Mouse (Mus musculus) MEL (cell line): Measurements from ENCODE around the gene Gm49673. TPM values are rescaled to one million over a fixed set of nuclear protein-coding genes. Genes with fewer than 3 reads are reported as not detected.
"Not testable (repeated sequence)": the region's sequence is repeated elsewhere in the genome, so short reads cannot be mapped to it uniquely, and the experiment has no call there.

Source experiments
- DNase-seq: peaks from one replicate; pipeline ENCODE4 v3.0.0; 2011; ENCODE audit warnings: low read depth, low spot score
- H3K27ac ChIP-seq: 2 replicates; pipeline ENCODE4 v1.5.1; 2012; ENCODE audit warnings: low read depth, mild to moderate bottlenecking, control low read depth, low read length, moderate library complexity; ENCODE audit not compliant: control insufficient read depth
- H3K27me3 ChIP-seq, 2 experiments: fragments of 150-350 bp in 1 of 2; sonication (generic) in 1 of 2; 2 replicates each; pipeline ENCODE4 v1.6.1; 2012; ENCODE audit warnings: low read length in 2 of 2, mild to moderate bottlenecking in 2 of 2, improper control_type of control experiment in 1 of 2, moderate library complexity in 1 of 2; ENCODE audit not compliant: insufficient read depth in 2 of 2, control insufficient read depth in 1 of 2
- H3K36me3 ChIP-seq, 2 experiments: 2 replicates each; pipeline ENCODE4 v1.6.1; 2012 to 2014; ENCODE audit warnings: low read length in 2 of 2, improper control_type of control experiment in 1 of 2, inconsistent platforms in 1 of 2, mild to moderate bottlenecking in 1 of 2; ENCODE audit not compliant: insufficient read depth in 2 of 2, control insufficient read depth in 1 of 2
- H3K4me1 ChIP-seq, 2 experiments: fragments of 150-350 bp in 1 of 2; sonication (generic) in 1 of 2; 2 replicates each; pipeline ENCODE4 v1.6.1; 2012; ENCODE audit warnings: low read length in 2 of 2, improper control_type of control experiment in 1 of 2, mild to moderate bottlenecking in 1 of 2; ENCODE audit not compliant: insufficient read depth in 2 of 2, control insufficient read depth in 1 of 2
- H3K4me3 ChIP-seq, 2 experiments: fragments of 150-350 bp in 1 of 2; sonication (generic) in 1 of 2; 2 replicates each; pipeline ENCODE4 v1.5.1; 2012; ENCODE audit warnings: low read depth in 2 of 2, low read length in 2 of 2, mild to moderate bottlenecking in 2 of 2, moderate library complexity in 2 of 2, control low read depth in 1 of 2, improper control_type of control experiment in 1 of 2; ENCODE audit not compliant: control insufficient read depth in 1 of 2, insufficient read depth in 1 of 2
- H3K79me2 ChIP-seq: 2 replicates; pipeline ENCODE4 v1.6.1; 2012; ENCODE audit warnings: mild to moderate bottlenecking, low read length, moderate library complexity; ENCODE audit not compliant: control insufficient read depth, poor library complexity, insufficient read depth
- H3K9ac ChIP-seq: 2 replicates; pipeline ENCODE4 v1.6.1; 2012; ENCODE audit warnings: low read depth, mild to moderate bottlenecking, control low read depth, low read length, moderate library complexity; ENCODE audit not compliant: control insufficient read depth, poor library complexity, severe bottlenecking
- H3K9me3 ChIP-seq: fragments of 150-350 bp; sonication (generic); replicated peaks from 2 replicates; pipeline ENCODE4 v1.6.1; 2012; ENCODE audit warnings: mild to moderate bottlenecking, low read length, improper control_type of control experiment, moderate library complexity; ENCODE audit not compliant: insufficient read depth
- CTCF ChIP-seq, 3 experiments: IDR thresholded peaks in 2 of 3; conservative IDR thresholded peaks in 1 of 3; 2 replicates each; pipeline ENCODE4 v1.5.1; 2011 to 2012; ENCODE audit warnings: low read length in 3 of 3, low read depth in 2 of 3, mild to moderate bottlenecking in 2 of 3, improper control_type of control experiment in 1 of 3, inconsistent platforms in 1 of 3, mixed read lengths in 1 of 3, moderate library complexity in 1 of 3; ENCODE audit not compliant: control insufficient read depth in 1 of 3, insufficient read depth in 1 of 3, poor library complexity in 1 of 3, severe bottlenecking in 1 of 3
- NELFE ChIP-seq: IDR thresholded peaks from 2 replicates; pipeline ENCODE4 v1.6.1; 2011; ENCODE audit warnings: low read depth, low read length, improper control_type of control experiment
- POLR2A ChIP-seq, 2 experiments: IDR thresholded peaks; 2 replicates each; pipeline ENCODE4 v1.6.1; 2011 to 2012; ENCODE audit warnings: low read length in 2 of 2, mild to moderate bottlenecking in 2 of 2, control low read depth in 1 of 2, improper control_type of control experiment in 1 of 2, low read depth in 1 of 2, moderate library complexity in 1 of 2; ENCODE audit not compliant: control insufficient read depth in 1 of 2, insufficient read depth in 1 of 2, poor library complexity in 1 of 2
- RAD21 ChIP-seq: IDR thresholded peaks from 2 replicates; pipeline ENCODE4 v1.6.1; 2011; ENCODE audit warnings: mild to moderate bottlenecking, low read depth, low read length, improper control_type of control experiment
- SIN3A ChIP-seq: IDR thresholded peaks from 2 replicates; pipeline ENCODE4 v1.6.1; 2012; ENCODE audit warnings: low read length, improper control_type of control experiment, inconsistent platforms
- SMC3 ChIP-seq: IDR thresholded peaks from 2 replicates; pipeline ENCODE4 v1.6.1; 2011; ENCODE audit warnings: low read depth, low read length, improper control_type of control experiment
- polyA plus RNA-seq, 2 experiments: library from polyadenylated mRNA; stranded (reverse) in 1 of 2; unstranded in 1 of 2; fragments of >175 nt in 1 of 2; fragments of >200 nt in 1 of 2; gene quantifications; 2 replicates each; pipeline versions ENCODE4 v1.2.1 to v1.2.4; 2012; ENCODE audit warnings: low replicate concordance in 2 of 2, low read depth in 1 of 2; ENCODE audit not compliant: insufficient read length in 2 of 2, insufficient read depth in 1 of 2, missing spikeins in 1 of 2
- total RNA-seq: library from RNA; depleted of rRNA; stranded (reverse); fragments of 300-350 nt; gene quantifications from 2 replicates; pipeline ENCODE4 v1.2.3, GENCODE M21; 2012

The Gm49673 gene
- total and polyA plus RNA-seq, 3 experiments: not detected

- Histone ChIP-seq H3K4me3 (peak within 1 kb of the TSS; percentile 75 to 94), H3K36me3 (peaks cover 0 to 12% of the 10 kb centered on the region in 2 experiments), H3K27ac (peak within 1 kb of the TSS; percentile 71), H3K79me2 (peaks cover 13% of the 10 kb centered on the region), H3K9ac (peak within 1 kb of the TSS; percentile 89)
- DNase-seq: peak; percentile 59
- H3K4me1 ChIP-seq, H3K9me3 ChIP-seq, H3K27me3 ChIP-seq: not testable (repeated sequence)
- peak; percentile 57 to 64; a peak in 3 of 4 replicates for TF ChIP-seq POLR2A (IDR thresholded peaks at IDR 0.05; ENCODE audit: control insufficient read depth in 1 of 2, insufficient read depth in 1 of 2, low read depth in 1 of 2, low read length in 2 of 2, poor library complexity in 1 of 2)
- TF ChIP-seq NELFE: peak; percentile 40; the same call in 1 of the 2 replicates
- TF ChIP-seq SIN3A: peak; percentile 26; the same call in 1 of the 2 replicates
These were observed 17.4 kb upstream of the Gm49673 start, which contains the start of gene Fgfr1op for GRCm38 (mm10) chr17:8164701-8165607. Gene Fgfr1op, plus strand, starts transcription at chr17:8165501.

DNA sequence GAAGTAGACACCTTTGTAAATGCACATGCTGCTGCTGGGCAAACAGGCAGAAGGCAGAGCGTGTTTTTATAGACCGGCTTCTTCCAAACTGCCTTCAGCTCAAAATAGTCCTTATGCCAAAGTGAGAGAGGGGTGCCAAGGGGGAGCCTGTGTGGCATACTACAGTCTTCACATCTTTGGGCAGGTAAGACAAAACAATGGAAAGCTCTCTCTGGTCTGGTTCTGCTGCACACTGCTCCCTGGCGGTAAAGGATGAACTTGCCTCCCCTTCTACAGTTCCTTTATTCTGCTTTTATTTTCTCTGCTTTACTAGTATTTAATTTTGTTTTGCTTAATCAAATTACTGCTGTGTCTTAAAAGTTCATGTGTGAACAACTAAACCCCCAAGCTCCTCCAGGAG is 13.4 kb upstream of the Gm49673 start:
- DNase-seq: peak; percentile 32
- H3K9ac ChIP-seq: not testable (repeated sequence)
- TF ChIP-seq SMC3 (peak; percentile 59), CTCF (IDR thresholded peaks at IDR 0.05 in 2 of 3, conservative IDR thresholded peaks at IDR 0.05 in 1 of 3; ENCODE audit: control insufficient read depth in 1 of 3, insufficient read depth in 1 of 3, low read depth in 2 of 3, low read length in 3 of 3, poor library complexity in 1 of 3, severe bottlenecking in 1 of 3) (peak; percentile 24 to 42 (median 37); a peak in 5 of 6 replicates), RAD21 (peak; percentile 9)
- TF ChIP-seq, all 39 proteins: peak for 3; not testable (repeated sequence) for 36

DNA sequence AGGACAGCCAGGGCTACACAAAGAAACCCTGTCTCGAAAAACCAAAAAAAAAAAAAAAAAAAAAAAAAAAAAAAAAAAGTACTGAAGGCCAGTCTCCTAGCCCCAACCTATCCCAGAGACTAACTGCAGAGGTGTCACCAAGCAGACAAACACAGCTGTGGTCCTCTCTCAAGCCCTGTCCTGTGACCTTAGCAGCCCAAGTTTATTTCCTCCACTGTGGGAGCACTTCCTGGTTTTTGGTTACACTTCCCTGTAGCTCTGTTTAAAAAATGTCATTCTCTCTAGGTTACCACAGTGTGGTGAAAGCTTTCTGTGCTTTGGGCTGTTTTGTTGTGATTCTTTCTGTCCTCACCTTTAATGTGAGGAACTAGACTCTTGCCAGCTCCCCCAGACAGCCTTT is 11.0 kb upstream of the Gm49673 start:
- H3K4me3 ChIP-seq, DNase-seq, H3K36me3 ChIP-seq, H3K27ac ChIP-seq, H3K9ac ChIP-seq, H3K27me3 ChIP-seq, H3K4me1 ChIP-seq, H3K9me3 ChIP-seq, H3K79me2 ChIP-seq: not testable (repeated sequence)

More for the DNA sequence above, 13.4 kb upstream of the Gm49673 start:
- not testable (repeated sequence) for H3K9me3 ChIP-seq, H3K4me3 ChIP-seq, H3K4me1 ChIP-seq, H3K79me2 ChIP-seq, H3K27ac ChIP-seq, H3K36me3 ChIP-seq, H3K27me3 ChIP-seq

DNA sequence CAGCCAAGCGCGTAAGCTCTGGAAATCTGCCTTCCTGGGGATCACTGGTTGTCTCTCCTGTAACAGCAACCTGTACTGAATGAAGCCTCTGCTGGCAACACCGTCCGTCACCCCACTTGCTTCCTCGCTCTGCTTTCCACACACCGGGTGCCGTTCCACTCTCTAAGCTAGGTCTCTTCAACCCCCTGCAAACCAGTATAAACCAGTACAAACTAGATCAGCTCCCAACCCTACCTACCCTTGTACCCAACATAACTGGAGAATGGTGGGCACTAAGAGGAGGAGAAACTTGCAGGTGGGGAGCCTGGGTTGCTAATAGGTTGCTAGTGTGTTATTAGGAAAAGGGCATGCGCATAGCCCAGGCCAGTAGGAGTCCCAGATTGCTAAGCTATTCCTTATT is 8.4 kb upstream of the Gm49673 start:
- H3K79me2 ChIP-seq, H3K36me3 ChIP-seq, H3K27me3 ChIP-seq, H3K27ac ChIP-seq, H3K9me3 ChIP-seq, H3K4me3 ChIP-seq, H3K9ac ChIP-seq, H3K4me1 ChIP-seq, DNase-seq: not testable (repeated sequence)

- not testable (repeated sequence) for H3K9ac ChIP-seq, H3K27ac ChIP-seq, H3K79me2 ChIP-seq, H3K36me3 ChIP-seq, DNase-seq, H3K27me3 ChIP-seq, H3K9me3 ChIP-seq, H3K4me3 ChIP-seq, H3K4me1 ChIP-seq
These were observed 7.4 kb upstream of the Gm49673 start for GRCm38 (mm10) chr17:8155010-8155409.

DNA sequence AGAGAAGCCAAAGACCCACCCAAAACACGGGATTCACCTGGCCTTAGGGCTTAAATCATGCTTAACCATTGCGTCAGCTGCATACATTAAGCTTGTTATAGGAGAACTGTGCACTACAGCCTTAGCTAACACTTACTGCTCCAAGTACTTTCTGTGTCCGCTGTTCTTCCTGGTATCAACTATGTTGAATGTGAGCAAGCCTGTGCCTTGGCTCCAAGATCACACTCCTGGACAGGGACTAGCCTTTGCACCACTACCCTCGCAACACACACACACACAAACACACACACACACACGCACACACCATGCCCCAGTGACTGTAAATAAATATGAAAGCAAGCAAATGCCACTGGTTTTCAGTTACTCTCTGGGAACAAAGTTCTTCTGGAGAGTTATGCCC is 657 bp downstream of the Gm49673 start:
- H3K36me3 ChIP-seq, H3K79me2 ChIP-seq, H3K27me3 ChIP-seq, H3K9me3 ChIP-seq, H3K27ac ChIP-seq, H3K4me1 ChIP-seq: not testable (repeated sequence)
- peak; percentile 60 for DNase-seq
- Histone ChIP-seq H3K9ac (peak overlapping the region; percentile 72), H3K4me3 (peak overlapping the region; percentile 70 to 96)
